Mouse (Mus musculus) kidney, postnatal 4 days (tissue): Measurements from ENCODE around the gene Npas4.
A peak's percentile ranks its signal among the peaks of the same experiment; 100 is the strongest.
"Not testable (repeated sequence)": the region's sequence is repeated elsewhere in the genome, so short reads cannot be mapped to it uniquely, and the experiment has no call there.

Experiments used
- DNase-seq, 2 experiments: peaks; one replicate each; pipeline ENCODE4 v3.0.0; 2021; ENCODE audit warnings: mixed read lengths in 2 of 2

Gene Npas4

DNA sequence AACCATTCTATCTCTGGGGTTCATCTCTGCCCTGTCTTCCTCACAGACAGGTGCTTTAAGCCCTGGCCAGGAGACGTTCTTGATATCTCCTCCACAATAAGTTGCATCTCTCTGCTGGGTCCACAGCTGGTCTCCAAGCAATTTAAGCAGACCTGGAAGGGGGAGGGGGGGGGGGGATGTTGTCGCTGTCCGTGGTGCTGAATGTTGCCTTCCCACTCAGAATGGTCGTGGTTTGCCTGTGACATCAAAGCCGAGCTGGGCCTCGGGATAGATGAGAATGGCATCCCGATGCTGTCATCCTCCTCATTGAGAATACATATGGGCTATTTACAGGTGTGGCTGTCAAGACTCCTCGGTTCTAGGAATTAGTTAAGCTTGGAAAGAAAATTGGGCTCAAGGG, 2.3 kb upstream of the Npas4 start:
- DNase-seq = peak; percentile 26 to 34

DNA sequence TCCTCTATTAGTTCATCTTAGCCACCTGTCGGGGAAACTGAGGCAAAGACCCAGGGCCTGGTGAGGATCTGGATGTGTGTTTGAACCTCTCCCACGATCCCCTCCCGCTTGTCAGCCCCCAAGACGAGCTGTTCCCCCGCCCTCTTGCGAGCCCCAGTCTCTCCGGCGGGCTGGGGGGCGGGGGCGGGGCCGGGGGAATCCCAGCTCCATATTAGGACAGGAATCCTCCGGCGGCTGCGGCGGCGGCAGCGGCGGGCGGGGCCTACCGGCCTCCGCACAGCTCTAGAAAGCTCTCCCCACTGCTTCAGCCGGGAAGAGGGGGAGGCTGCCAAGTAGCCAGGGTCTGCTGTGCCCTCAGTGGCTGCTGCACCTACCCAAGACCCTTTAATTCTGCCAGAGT, 600 bp upstream of the Npas4 start:
- DNase-seq = peak in 1 of 2 experiments; percentile 7

DNA sequence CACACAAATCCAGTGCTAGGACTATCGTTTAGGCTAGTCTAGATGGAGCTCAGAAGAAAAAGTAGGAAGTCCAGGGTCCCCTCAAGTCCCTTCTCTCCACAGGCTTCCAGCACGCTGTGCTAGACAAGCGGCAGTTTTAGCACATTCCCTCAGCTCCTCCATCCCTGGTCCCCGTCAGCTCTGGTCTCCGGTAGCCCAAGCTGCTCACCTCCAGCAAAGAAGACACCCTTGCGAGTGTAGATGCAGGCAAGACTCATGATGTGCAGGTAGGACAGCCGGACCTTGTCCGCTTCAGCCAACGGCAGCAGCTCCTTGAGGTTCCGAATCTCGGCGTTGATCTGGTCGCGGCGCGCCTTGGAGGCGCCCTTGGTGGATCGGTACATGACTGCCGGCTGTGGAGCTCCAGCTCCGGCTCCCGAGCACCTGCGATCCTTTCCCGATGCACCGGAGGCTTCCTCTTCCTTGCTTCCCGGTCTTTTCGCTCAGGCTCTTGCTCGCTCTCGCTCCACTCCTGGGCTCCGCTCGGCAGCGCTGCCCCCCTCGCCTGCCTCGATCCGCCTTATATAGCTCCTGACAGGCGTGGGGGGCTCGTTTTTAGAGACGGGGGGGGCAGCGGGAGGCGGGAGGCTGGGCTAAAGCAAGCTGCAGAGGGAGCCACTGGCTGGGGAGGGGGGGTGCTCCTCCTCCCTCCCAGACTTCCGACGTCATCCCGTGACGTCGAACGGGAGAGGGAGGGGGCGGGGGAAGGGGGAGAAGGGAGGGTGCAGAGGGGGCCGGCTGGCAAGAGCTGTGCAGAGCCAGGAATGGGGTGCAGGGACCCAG, 471 bp downstream of the Npas4 start:
- no peak for DNase-seq

DNA sequence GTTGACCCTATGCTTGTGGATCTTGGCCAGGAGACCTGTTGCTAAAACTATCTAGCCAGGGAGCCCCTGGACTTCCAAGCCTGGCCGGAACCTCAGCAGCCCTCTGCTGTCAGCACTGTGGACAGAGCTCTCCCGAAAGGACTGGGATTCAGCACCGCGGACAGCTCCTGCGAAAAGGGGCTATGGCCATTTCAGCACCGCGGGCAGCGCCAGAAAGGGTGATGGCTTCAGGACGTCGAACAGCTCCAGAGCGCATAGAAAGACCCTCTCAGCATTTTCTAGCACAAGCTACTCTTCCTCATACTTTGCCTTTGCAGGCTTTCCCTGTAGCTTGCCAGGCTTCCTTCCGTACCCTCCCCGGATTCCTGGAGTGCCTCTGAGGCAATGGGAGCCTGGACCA, 1.1 kb downstream of the Npas4 start:
- peak; percentile 97 to 99 for DNase-seq

DNA sequence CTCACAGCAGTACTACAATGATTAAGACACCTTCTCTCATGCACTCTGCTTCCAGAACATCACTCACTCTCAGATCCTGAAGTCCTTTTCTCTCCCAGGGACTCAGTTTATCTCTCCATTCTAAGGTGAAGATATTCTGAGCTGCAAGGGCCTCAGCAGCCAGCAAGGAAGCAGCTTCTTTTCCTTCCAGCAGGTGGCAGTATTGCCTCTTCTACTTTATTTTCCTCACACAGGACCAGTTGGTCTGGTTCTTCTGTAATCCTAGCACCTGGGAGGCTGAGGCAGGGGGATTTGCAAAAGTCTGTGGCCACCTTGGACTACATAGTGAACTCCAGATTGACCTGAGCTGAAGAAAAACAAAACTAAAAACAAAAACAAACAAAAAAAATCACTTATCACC, 8.3 kb downstream of the Npas4 start:
- peak; percentile 33 to 40 for DNase-seq

DNA sequence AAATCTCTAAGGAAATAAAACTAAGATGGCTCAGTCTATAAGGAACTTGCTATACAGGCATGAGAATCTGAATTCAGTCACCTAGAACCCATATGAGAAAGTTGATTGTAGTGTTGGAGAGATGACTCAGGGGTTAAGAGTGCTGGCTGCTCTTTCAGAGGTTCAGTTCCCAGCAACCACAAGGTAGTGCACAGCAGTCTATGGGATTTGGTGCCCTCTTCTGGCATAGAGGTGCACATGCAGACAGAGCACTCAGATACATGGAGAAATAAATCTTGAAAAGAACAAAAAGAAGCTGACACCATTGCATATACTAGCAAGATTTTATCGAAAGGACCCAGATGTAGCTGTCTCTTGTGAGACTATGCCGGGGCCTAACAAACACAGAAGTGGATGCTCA, 21.9 kb downstream of the Npas4 start:
- no peak for DNase-seq

DNA sequence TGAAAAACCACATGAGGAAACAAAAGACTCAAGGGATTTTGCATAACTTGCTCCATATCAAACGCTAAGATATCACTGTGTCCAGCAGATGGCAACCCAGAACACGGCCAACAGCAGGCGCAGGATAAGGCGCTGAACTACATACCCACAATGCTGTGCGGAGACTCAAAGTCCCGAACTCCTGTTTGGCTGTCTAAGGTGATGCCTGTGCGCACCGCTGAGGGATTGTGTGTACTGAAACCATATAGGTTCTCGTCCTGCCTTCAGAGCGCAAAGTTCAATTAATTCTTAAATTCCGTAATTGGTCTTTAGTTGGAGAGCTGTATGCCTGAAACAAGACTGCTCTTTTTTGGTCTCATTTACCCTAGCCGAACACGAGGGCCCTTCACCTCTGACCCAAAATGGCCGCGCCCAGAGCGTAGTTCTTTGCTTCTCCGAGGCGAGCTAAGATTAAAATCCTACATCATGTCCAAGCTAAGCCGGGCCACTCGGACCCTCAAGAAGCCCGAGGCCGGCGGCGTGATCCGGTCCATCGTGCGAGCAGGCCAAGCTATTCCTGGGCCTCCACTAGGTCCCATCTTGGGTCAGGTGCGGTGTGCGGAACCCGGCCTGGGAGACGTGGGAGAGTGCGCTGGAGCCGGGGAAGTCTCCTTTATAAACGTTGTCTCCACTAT, 28.1 kb downstream of the Npas4 start, which contains the start of gene Mrpl11:
Gene Mrpl11, plus strand, starts transcription at position 220 of the 674 bp plus-strand sequence.
- DNase-seq = peak; percentile 92 to 94

DNA sequence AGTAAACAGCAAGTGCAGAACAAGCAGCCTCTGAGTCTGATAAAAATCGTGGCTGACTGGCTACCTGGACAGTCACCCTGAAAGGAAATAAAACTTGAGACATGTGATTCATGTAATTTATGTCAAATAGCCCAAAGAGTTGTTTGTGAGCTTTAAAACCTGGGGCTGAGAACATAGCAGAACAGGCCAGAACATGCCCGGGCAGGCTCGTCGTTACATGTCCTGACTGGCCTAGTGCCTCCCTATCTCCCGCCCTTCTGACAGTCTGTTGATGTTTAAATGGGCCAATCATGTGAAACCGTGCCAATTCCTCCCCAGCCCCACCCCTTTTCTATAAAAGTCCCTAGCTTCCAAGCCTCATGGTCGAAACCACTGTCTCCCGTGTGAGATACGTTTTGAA, 41.5 kb downstream of the Npas4 start:
- not testable (repeated sequence) for DNase-seq

DNA sequence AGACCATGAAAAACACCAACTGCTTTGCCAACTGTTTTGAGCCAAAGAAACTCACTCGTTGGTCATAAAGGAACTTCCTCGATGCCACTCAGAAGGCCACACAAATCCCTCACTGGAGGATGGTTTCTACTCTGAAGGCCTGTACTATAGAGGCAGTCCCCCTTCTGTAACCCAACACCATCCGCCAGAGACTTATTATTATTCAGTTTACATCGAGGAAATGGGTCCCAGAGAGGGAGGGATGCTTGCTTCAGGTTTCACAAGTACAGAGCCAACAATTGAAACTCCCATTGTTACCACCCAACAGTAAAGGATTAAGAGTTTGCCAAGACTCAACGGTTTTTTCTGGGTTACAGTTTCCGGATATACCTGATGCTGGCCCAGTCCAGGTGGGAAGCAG, 44.6 kb downstream of the Npas4 start:
- no peak for DNase-seq

DNA sequence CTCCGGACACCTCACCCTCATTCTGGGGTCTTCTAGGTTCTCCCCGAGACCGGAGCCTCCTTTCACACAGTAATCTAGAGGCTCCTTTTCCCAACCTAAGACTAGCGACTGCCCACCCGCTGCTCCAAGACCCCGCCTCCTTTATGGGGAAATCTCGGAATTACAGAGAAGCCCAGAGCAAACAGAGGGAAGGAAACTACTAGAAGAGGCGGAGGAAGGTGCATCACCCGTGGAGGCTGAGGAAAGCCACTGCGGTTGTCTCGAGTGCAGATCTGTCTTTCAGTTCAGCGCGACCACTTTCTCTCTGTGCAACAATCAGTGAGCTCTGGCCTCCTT, 46.9 kb downstream of the Npas4 start:
- no peak for DNase-seq

DNA sequence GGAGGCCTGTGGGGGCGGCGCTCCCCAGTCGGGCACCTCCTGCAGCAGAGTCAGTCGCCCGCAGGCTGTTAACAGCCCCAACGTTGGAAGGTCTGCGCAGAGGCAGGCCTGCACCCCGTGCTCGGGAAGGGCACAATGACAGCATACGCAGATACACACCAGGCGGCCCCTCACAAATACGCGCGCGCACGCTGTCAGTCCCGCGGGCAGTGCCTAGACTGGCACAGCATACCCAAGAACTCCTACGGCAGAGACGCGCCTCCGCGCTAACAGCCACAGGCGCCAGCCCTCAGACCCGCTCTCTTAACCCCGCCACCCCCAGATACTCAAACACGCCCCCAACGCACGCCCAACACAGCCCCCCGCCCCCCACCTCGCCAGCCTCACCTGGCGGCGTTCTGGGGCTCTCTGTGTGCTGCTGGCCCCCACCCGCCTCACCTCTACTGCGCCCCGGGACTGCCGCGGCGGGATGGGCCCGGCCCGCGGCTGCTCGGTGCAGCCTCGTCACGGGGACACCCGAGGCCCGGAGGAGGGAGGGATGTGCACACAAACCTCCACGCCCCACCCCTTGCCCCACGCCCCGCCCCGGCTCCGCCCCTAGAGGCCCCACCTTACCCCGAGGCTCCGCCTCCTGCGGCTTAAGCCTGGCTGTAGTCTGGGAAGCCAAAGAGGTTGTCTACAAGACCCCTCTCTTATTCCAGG, 47.4 kb downstream of the Npas4 start, which contains the start of gene Peli3:
Gene Peli3, minus strand, starts transcription at position 577 of the 702 bp plus-strand sequence.
- peak; percentile 92 to 93 for DNase-seq

DNA sequence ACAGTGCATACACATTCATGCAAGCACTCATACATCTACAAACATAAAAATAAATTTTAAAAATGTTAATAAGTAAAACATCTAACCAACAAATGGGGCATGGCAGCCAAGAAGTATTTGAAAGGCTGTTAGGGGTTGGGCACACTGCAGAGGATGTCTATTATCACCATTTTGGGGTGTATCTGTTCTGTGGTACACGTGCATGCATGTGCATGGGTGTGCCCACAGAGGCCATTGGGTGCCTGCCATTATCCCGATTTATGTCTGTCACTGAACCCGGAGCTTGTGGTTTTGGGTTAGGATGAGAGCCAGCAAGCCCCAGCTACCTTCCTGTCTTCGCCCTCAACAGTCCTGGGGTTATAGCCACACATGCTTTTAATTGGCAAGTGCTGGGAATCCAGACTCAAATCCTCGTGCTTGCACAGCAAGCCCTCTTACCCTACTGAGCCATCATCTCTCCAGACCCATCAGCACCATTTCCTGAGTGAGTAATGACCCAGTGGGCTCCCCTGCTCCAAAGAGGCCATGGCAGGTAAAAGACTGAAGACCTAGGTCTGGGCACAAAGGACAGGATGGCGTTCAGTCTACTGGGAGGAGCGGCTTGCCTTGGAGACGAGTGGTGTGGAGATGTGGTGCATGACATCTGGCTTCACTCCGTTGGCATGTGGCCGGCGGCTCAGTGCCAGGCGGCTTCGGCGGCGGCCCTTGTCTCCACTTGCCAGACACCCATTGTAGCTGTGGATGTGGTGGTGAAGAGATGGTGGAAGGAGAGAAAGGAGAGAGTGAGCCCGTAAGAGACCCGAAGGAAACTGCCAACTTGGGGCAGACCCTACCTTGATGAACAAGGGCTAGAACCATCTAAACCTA, 52.4 kb downstream of the Npas4 start:
- no peak for DNase-seq

DNA sequence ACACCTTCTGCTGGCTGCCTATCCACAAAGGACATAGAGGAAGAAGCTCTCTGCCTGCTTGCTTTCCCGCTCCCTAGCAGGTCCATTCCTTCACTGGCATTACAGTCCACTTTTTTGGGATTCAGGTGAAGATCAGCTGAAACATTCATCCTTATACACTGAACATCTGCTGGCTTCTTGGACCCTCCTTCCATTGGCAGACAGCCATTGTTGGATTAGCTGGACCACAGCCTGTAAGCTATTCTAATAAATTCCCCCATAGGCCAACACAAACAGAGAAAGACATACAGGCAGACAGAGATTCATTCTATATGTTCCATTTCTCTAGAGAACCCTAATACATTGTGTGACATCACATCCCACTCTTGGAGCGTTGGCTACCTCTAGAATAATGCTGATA, 53.2 kb downstream of the Npas4 start:
- no peak for DNase-seq
